Mouse (Mus musculus) erythroblast, adult 5-6 weeks (primary cell): Measurements from ENCODE around the gene Padi2. TPM values are rescaled to one million over a fixed set of nuclear protein-coding genes. Genes with fewer than 3 reads are reported as not detected.

Experiments used
- ATAC-seq: replicated peaks from 2 replicates; pipeline ENCODE4 v1.8.0; 2016; ENCODE audit warnings: moderate number of reproducible peaks, mild to moderate bottlenecking, moderate TSS enrichment, inconsistent platforms; ENCODE audit not compliant: poor library complexity, low FRiP score, severe bottlenecking
- total RNA-seq, 2 experiments: library from RNA; stranded (forward) in 1 of 2; stranded (reverse) in 1 of 2; fragments of 150-400 nt in 1 of 2; fragments of 200-764, 138-1000 nt in 1 of 2; gene quantifications; 2 replicates each; pipeline versions ENCODE4 v1.2.3 to v1.2.4; 2015 to 2017; ENCODE audit warnings: low replicate concordance in 2 of 2

Gene Padi2
- total RNA-seq, 2 experiments from 2014 or later: 5.1 to 7.1 TPM

DNA sequence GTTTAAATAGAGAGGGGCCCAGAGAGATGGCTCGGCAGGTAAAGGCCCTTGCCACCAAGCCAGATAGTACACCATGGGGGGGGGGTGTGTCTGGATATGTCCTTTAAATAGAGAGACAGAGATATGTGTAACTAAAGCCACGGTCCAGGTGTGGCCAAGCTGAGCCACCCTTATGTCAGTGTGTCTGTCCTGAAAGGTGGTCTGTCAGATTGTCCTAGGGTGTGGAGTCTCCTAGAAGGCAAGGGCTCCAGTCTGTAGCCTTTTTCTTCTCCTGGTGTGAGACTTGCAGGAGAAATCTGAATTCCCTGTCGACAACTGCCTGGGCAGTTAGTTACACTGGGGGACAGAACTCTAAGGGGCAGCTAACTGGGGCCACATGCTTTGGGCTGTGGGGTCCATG is 25.9 kb upstream of the Padi2 start:
- ATAC-seq: no peak

DNA sequence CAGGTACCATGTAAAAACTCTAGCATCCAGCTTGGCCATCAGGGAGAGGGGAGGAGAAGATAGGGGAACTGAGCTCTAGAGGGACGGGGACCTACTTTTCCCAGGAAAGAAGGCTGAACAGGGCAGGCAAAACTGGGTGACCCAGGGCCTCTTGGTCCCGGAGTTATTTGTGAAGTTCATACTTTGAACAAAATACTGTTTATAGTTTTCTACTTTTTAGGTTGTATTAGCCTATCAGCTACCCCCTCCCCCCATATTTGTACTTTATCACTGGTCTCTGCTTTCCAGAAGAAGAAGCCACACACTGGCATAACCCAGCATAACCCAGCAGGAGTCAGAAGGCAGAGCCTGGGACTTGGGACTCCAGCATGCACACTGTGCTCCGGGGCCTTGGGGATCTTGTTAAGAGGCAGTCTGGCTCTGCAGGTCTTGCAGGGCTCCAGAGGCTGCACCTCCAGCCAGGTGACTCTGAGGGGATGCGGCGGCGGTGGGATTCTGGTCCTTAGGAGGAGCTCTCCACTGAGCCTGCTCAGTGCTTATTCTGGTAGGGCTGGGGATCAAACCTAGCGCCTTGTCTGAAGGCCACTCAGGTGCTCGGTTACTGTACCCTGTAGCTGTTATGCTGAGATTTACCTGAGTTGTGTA is 25.0 kb upstream of the Padi2 start:
- no peak for ATAC-seq

- ATAC-seq: no peak
These were observed 24.4 kb upstream of the Padi2 start for GRCm38 (mm10) chr4:140881771-140882170.

GRCm38 (mm10) chr4:140882365-140882764 is 23.8 kb upstream of the Padi2 start:
- ATAC-seq: no peak

GRCm38 (mm10) chr4:140882981-140883380 is 23.2 kb upstream of the Padi2 start:
- no peak for ATAC-seq

DNA sequence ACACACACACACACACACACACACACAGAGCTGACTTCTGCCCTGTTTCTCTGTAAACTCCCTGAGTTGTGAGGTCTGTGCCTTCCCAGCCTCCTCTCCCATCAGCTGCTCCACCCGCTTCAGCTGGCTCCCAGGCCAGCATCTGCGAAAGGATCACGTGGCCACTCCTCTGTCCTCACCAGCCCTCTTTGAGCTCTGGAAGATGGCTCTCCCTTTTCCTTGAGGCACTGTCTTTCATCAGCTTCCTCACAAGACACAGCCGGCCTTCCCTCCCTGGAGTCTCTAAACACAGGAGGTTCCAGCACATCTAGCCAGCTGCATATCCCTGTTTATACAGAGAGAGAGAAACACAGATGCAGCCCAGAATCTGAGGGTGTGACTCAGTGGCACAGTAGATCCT is 22.3 kb upstream of the Padi2 start:
- no peak for ATAC-seq

- ATAC-seq: no peak
These were observed 14.5 kb upstream of the Padi2 start for GRCm38 (mm10) chr4:140891525-140892162.

- ATAC-seq: no peak
These were observed 14.0 kb upstream of the Padi2 start for GRCm38 (mm10) chr4:140892163-140892530.

DNA sequence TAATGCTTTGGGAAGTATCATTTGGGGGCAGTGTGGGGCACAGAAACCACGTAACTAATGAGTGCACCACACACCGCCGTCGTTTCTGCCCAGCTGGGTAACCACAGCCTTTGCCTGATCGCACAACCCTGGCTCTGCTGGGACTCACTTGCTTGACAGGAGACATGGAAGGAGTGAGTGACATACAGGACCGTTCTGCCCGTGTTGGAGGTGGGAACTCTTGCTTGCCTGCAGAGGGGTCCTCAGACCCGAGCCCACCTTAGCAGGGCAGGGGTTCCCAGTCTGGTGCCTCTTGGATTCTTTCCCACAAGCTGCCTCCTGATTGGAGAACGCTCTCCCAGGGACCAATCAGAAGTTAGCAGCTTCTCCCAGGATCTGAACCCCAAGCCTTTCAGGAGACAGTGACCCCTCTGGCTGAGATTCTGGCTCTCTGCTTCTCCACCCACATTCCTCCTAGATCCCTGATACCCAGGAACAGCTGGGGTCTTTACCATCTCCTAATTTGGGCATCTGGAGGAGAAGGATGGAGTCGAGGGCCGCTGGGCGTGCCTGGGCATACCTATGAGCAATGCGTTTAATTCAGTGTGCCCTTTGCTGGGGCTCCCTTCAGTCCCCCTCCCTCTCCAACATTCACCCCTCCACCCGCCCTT is 1.2 kb upstream of the Padi2 start:
- no peak for ATAC-seq

GRCm38 (mm10) chr4:140905426-140905871 is 695 bp upstream of the Padi2 start:
- ATAC-seq: no peak

DNA sequence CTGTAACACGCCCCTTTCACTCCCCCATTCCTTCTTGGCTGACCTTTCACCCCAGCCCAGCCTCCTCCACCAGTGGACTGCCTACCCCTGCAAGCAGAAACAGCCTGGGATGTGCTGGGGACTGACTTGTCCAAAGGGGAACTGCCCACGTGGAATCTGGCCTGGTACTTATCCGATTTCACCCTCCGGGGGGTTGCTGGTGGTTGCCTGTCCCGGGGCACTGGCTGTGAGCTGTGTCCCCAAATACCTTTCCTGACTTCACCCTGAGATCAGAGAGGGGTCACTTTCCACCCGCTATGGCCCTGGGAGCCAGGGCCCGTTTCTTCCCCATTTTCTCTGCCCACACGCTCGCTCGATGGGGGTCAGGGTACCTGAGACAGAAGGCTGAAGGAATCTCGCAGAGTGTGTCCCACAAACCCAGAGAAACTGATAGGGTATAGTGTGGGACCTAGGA is 710 bp downstream of the Padi2 start:
- no peak for ATAC-seq

DNA sequence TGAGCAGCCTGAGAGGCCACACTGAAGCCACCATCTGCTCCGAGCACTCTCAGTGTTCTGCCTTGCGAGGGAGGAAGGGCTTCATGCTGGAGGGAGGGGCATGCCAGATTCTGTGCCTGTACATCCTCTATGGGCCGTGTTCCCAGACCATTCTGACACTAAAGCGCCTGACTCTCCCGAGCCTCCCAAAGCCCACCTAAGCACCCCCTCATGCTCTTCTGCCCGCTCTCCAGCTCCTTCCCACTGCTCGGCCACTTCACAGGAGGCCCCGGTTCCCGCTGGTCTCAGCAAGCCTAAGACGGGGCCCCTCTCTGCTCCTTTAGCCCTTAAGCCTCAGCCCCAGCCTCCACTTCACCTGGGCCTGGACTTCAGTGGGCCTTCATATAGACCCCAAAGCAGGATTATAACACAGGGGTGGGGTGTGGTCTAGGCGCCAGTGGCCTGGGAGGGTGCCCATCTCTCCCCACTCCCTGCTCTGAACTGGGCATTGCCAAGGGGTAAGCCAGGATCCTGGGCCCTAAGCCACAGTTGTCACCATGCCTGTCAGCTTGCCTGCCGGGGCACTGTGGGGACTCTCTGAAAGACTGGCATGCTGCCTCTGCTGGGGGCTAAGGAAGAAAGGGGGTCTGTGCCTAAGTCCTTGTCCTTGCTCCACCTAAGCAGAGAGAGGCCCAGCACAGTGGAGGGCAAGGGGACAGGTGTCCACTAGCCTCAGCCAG is 1.3 kb downstream of the Padi2 start:
- ATAC-seq: no peak

DNA sequence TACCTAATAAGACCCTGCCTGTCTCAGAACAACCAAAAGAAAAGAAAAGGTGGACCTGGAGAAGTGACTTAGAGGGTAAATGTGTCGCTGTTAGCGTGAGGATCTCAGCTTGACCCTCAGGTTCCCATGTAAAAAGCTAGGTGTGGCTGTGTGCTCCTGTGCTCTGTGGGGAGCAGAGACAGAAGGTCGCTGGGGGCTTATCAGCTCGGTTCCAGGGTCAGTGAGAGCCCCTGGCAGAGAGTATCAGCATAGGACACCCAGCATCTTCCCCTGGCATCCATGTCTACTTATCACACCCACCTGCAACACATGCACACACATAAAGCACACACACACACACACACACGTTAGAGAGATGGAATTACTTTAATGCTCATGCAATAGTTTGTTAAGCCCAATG is 2.5 kb downstream of the Padi2 start:
- ATAC-seq: no peak

- ATAC-seq: no peak
These were observed 3.4 kb downstream of the Padi2 start for GRCm38 (mm10) chr4:140909536-140909935.

GRCm38 (mm10) chr4:140910661-140911310 is 4.6 kb downstream of the Padi2 start:
- no peak for ATAC-seq

DNA sequence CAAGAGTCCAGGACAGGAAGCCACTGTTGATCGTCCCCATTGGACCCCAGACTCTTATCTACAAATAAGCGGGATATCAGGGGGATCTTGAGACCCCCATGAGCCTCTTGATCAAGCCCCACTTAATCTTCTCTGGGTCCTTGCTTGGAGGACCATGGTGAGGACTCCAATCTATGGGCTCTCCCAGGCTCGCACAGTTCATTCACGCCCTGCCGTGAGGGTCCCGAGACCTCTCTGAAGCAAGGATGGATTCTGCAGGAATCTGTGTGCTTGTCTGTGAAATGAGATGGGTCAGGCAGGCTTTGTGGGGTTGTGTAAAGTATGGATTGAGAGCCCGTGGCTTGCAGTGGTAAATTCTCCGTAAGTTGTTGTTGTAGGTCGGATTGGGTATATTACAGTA is 5.3 kb downstream of the Padi2 start:
- no peak for ATAC-seq

- no peak for ATAC-seq
These were observed 6.2 kb downstream of the Padi2 start for GRCm38 (mm10) chr4:140912271-140912833.

GRCm38 (mm10) chr4:140913565-140913964 is 7.4 kb downstream of the Padi2 start:
- no peak for ATAC-seq

DNA sequence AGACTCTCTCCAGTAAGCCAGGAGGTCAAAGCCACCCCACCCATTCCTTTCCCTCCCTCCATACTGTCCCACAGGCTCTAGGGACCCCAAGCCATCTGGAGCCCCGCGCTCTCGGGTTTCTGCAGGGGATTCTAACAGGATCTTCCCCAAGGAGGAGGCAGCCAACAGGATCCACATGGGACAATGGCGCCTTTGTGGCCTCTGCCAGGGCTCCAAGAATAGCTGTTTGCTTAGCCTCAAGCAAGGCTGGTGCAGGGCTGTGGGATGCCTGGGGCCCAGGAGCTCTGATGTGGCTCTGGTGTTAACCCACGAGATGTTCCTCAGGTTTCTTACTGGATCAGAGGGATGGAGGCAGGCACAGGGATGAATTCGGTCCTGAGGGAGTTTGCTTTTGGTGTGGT is 8.6 kb downstream of the Padi2 start:
- ATAC-seq: no peak

DNA sequence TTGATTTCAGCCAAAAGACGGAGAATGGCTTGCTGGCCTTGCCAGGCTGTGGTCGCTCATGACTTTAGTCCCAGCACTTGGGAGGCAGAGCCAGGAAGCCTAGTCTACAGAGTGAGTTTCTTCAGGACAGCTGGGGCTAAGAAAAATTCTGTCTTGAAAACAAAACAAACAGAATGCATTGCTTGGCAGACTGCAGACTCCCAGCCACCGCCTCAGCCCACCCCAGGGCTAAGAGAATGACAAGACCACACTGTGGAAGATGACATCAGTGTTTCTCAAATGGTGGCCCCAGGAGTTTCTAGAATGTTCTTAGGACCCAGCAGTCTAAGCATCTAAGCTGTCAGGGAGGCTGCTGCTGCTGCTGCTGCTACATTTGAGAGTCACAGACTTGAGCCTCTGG is 9.1 kb downstream of the Padi2 start:
- no peak for ATAC-seq
